Mouse (Mus musculus): ENCODE measurements at regions not wholly inside any gene's neighbourhood (a gene's known extent, or its start where the extent isn't known, plus 50 kb on each side); places are given as distances from the start of the nearest gene placed in this dataset.

- dilution Hi-C loops (cut with MboI; ENCODE audit: extremely low pct_ligation_motif_present, extremely low pct_unique_long_range_greater_than_20kb, low sequenced_read_pairs) = no loop called here
- Histone ChIP-seq H3K4me3 (replicated peaks in 1 of 3; ENCODE audit: low read depth in 2 of 3, low read length in 2 of 3, poor library complexity in 1 of 3) (no peak overlapping the region), H3K79me2 (replicated peaks; ENCODE audit: control insufficient read depth, extremely low read depth, insufficient read depth, poor library complexity, severe bottlenecking) (no peaks in the 10 kb centered on the region), H3K9me3 (replicated peaks; ENCODE audit: low read length) (no peaks in the 10 kb centered on the region), H3K4me1 (ENCODE audit: control insufficient read depth in 1 of 2, insufficient read depth in 2 of 2) (no peaks in the 10 kb centered on the region), H3K36me3 (replicated peaks in 1 of 2; ENCODE audit: control insufficient read depth in 1 of 2, insufficient read depth in 1 of 2, low read length in 1 of 2) (no peaks in the 10 kb centered on the region), H3K27ac (ENCODE audit: insufficient read depth, low read depth) (no peak overlapping the region), H3K9ac (ENCODE audit: insufficient read depth, low read depth) (no peak overlapping the region), H3K27me3 (replicated peaks) (no peaks in the 10 kb centered on the region), H3K4me2 (ENCODE audit: insufficient read depth, low read depth, poor library complexity, severe bottlenecking) (no peak overlapping the region)
- no peak for DNase-seq (ENCODE audit: extremely low read depth)
- no peak for TF ChIP-seq USF2 (conservative IDR thresholded peaks at IDR 0.05; ENCODE audit: low read depth, low read length)
- no peak for TF ChIP-seq JUN (IDR thresholded peaks at IDR 0.05; ENCODE audit: insufficient read depth, low read depth, low read length)
- TF ChIP-seq RAD21 (IDR thresholded peaks at IDR 0.05; ENCODE audit: low read depth, low read length) = no peak
- TF ChIP-seq RCOR1 (conservative IDR thresholded peaks at IDR 0.05; ENCODE audit: low read depth, low read length) = no peak
- TF ChIP-seq KAT2A (IDR thresholded peaks at IDR 0.05; ENCODE audit: insufficient replicate concordance, low read length) = no peak
- no peak for TF ChIP-seq POLR2A (IDR thresholded peaks at IDR 0.05; ENCODE audit: low read depth, low read length)
- TF ChIP-seq POLR2AphosphoS2 (IDR thresholded peaks at IDR 0.05; ENCODE audit: low read depth, low read length) = no peak
- TF ChIP-seq MAFK (IDR thresholded peaks at IDR 0.05; ENCODE audit: insufficient replicate concordance, low read length) = no peak
- no peak for TF ChIP-seq MYC (IDR thresholded peaks at IDR 0.05; ENCODE audit: low read depth, low read length)
- TF ChIP-seq CHD2 (IDR thresholded peaks at IDR 0.05; ENCODE audit: low read length) = no peak
- no peak for TF ChIP-seq IRF4 (IDR thresholded peaks at IDR 0.05; ENCODE audit: low read depth, low read length)
- no peak for TF ChIP-seq TCF12 (IDR thresholded peaks at IDR 0.05; ENCODE audit: low read depth, low read length)
- TF ChIP-seq USF1 (IDR thresholded peaks at IDR 0.05; ENCODE audit: low read depth, low read length) = no peak
- TF ChIP-seq SIN3A (IDR thresholded peaks at IDR 0.05; ENCODE audit: low read length) = no peak
- no peak for TF ChIP-seq JUND (conservative IDR thresholded peaks at IDR 0.05; ENCODE audit: low read depth, low read length)
- TF ChIP-seq SMC3 (IDR thresholded peaks at IDR 0.05; ENCODE audit: low read depth, low read length) = no peak
- TF ChIP-seq NRF1 (IDR thresholded peaks at IDR 0.05; ENCODE audit: low read depth, low read length) = no peak
- no peak for TF ChIP-seq MEF2A (IDR thresholded peaks at IDR 0.05; ENCODE audit: borderline replicate concordance, low read depth, low read length)
- in situ Hi-C loops (cut with MboI; ENCODE audit: low pct_ligation_motif_present, low pct_unique_long_range_greater_than_20kb, low sequenced_read_pairs) = no loop called here
These were observed 90.4 kb upstream of the Trpc6 start for GRCm38 (mm10) chr9:8453591-8453990.

DNA sequence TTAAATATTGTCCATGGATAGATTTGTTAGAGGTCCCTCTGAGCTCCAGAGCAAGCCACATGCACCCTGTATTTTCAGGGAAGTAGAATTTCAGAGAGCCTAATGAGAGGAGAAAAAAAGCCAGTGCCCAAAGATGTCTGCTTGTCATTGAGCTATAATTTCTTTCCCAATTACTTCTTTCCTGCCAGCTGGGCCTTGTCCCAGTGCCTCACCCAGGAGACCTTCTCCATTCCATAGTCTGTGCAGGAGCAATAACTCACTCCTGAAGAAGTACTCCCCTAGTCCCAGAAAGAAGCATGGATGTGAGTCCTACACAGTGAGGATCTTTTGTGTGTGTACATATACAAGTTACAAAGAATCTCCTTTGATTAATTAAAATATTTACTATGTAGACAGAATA lies 89.4 kb upstream of the Trpc6 start:
- H3K79me2 ChIP-seq (replicated peaks; ENCODE audit: control insufficient read depth, extremely low read depth, insufficient read depth, poor library complexity, severe bottlenecking) = no peaks in the 10 kb centered on the region

More for the DNA sequence above, 89.4 kb upstream of the Trpc6 start:
- Histone ChIP-seq H3K9me3 (replicated peaks; ENCODE audit: low read length) (no peaks in the 10 kb centered on the region), H3K9ac (ENCODE audit: insufficient read depth, low read depth) (no peak overlapping the region), H3K36me3 (replicated peaks in 1 of 2; ENCODE audit: control insufficient read depth in 1 of 2, insufficient read depth in 1 of 2, low read length in 1 of 2) (no peaks in the 10 kb centered on the region), H3K27me3 (replicated peaks) (no peaks in the 10 kb centered on the region), H3K4me2 (ENCODE audit: insufficient read depth, low read depth, poor library complexity, severe bottlenecking) (no peak overlapping the region), H3K4me1 (ENCODE audit: control insufficient read depth in 1 of 2, insufficient read depth in 2 of 2) (no peaks in the 10 kb centered on the region), H3K27ac (ENCODE audit: insufficient read depth, low read depth) (no peak overlapping the region), H3K4me3 (replicated peaks in 1 of 3; ENCODE audit: low read depth in 2 of 3, low read length in 2 of 3, poor library complexity in 1 of 3) (no peak overlapping the region)
- dilution Hi-C loops (cut with MboI; ENCODE audit: extremely low pct_ligation_motif_present, extremely low pct_unique_long_range_greater_than_20kb, low sequenced_read_pairs) = no loop called here
- TF ChIP-seq TBP (conservative IDR thresholded peaks at IDR 0.05; ENCODE audit: low read depth, low read length) = no peak
- no peak for TF ChIP-seq CHD1 (IDR thresholded peaks at IDR 0.05; ENCODE audit: low read depth, low read length)
- no peak for TF ChIP-seq JUND (conservative IDR thresholded peaks at IDR 0.05; ENCODE audit: low read depth, low read length)
- TF ChIP-seq KAT2A (IDR thresholded peaks at IDR 0.05; ENCODE audit: insufficient replicate concordance, low read length) = no peak
- TF ChIP-seq USF1 (IDR thresholded peaks at IDR 0.05; ENCODE audit: low read depth, low read length) = no peak
- TF ChIP-seq EP300 (IDR thresholded peaks at IDR 0.05; ENCODE audit: low read length) = no peak
- no peak for TF ChIP-seq PAX5 (IDR thresholded peaks at IDR 0.05; ENCODE audit: low read length)
- TF ChIP-seq SIN3A (IDR thresholded peaks at IDR 0.05; ENCODE audit: low read length) = no peak
- no peak for DNase-seq (ENCODE audit: extremely low read depth)
- in situ Hi-C loops (cut with MboI; ENCODE audit: low pct_ligation_motif_present, low pct_unique_long_range_greater_than_20kb, low sequenced_read_pairs) = no loop called here

All from CH12.LX (cell line).